ENCODE assay signal across 10 mouse cellular contexts in the genomic region with DNA sequence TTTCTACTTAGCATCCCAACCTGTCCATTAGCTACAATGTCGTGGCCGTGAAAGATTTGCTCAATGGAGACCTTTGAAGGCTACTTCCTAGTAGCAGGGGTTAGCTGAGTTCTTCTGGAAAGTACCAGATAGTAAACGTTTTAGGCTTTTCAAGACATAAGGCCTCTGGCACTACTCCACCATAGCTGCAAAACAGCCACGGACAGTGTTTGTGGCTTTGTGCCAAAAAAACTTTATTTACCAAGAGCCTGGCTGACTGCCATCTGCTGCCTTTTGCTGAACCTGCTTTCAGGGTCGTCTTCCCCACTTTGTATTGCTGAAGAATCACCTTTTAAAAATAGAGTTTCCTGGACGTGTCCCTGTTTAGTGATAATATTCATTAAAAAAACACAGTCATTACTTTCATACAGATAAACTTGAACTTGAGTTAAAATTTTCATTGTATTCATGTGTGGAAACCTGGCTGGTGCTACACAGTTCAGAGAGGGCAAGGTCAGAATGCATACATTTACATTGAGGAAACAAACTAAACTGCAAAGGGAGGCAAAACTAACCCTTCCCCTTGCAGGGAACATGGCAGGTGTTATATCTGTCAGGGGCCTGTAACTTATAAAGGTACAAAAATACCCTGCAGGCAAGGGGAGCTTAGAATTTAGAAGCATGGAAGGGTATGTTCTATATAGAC. TPM values are rescaled to one million over a fixed set of nuclear protein-coding genes. Genes with fewer than 3 reads are reported as not detected.
A peak's percentile ranks its signal among the peaks of the same experiment; 100 is the strongest.
DNase-seq lines count a peak whose midpoint lies in the region; ATAC-seq and TF ChIP-seq lines count a peak whose summit lies in the region.
"Had no signal": no experiment of that assay in that cellular context is flagged by ENCODE, and none has a peak within 500 bp of the region (broad histone marks: within the 10 kb centered on the region; RNA-seq: fewer than 3 reads in every experiment).

No protein-coding gene starts in this region.

- no peak for TF ChIP-seq EP300 in liver, postnatal 0 days (IDR thresholded peaks at IDR 0.05; ENCODE audit: low read depth)

- peak overlapping the region; percentile 57 for H3K27ac ChIP-seq in heart, embryonic 15.5 days
- no peak overlapping the region for H3K27ac ChIP-seq in heart, embryonic 11.5 days (ENCODE audit: low read depth, low read length)
- no peak overlapping the region for H3K27ac ChIP-seq in liver, embryonic 12.5 days
- H3K27ac ChIP-seq in liver, postnatal 0 days (ENCODE audit: low read depth), result no peak overlapping the region

- no peak overlapping the region for H3K4me2 ChIP-seq in heart, embryonic 15.5 days
- H3K4me2 ChIP-seq in heart, embryonic 11.5 days, result no peak overlapping the region
- no peak overlapping the region for H3K4me2 ChIP-seq in liver, embryonic 12.5 days
- no peak overlapping the region for H3K4me2 ChIP-seq in liver, postnatal 0 days (ENCODE audit: low read depth, low read length)

- no peak for TF ChIP-seq CTCF in brain, embryonic 14.5 days (IDR thresholded peaks at IDR 0.05; ENCODE audit: borderline replicate concordance, extremely low read depth, insufficient read depth, insufficient read length)
- no peak for TF ChIP-seq CTCF in liver, postnatal 0 days (IDR thresholded peaks at IDR 0.05; ENCODE audit: low read depth)

- no peaks in the 10 kb centered on the region for H3K27me3 ChIP-seq in heart, embryonic 15.5 days
- H3K27me3 ChIP-seq in heart, embryonic 11.5 days (ENCODE audit: control insufficient read depth, insufficient read depth, low read length), result no peaks in the 10 kb centered on the region
- no peaks in the 10 kb centered on the region for H3K27me3 ChIP-seq in liver, embryonic 12.5 days (replicated peaks)
- no peaks in the 10 kb centered on the region for H3K27me3 ChIP-seq in liver, postnatal 0 days (ENCODE audit: insufficient read depth, low read length)

- H3K9ac ChIP-seq in heart, embryonic 15.5 days, result no peak overlapping the region
- H3K9ac ChIP-seq in heart, embryonic 11.5 days (ENCODE audit: low read depth, low read length), result no peak overlapping the region
- no peak overlapping the region for H3K9ac ChIP-seq in liver, embryonic 12.5 days
- H3K9ac ChIP-seq in liver, postnatal 0 days (replicated peaks), result no peak overlapping the region

- H3K4me3 ChIP-seq in heart, embryonic 15.5 days, result no peak overlapping the region
- H3K4me3 ChIP-seq in heart, embryonic 11.5 days (ENCODE audit: low read depth, low read length), result no peak overlapping the region
- H3K4me3 ChIP-seq in liver, embryonic 12.5 days, result no peak overlapping the region
- no peak overlapping the region for H3K4me3 ChIP-seq in liver, postnatal 0 days (ENCODE audit: low read depth, low read length)
- H3K4me3 ChIP-seq: megakaryocyte, embryonic 14.5 days had no signal

- H3K9me3 ChIP-seq in heart, embryonic 15.5 days (replicated peaks), result no peaks in the 10 kb centered on the region
- no peaks in the 10 kb centered on the region for H3K9me3 ChIP-seq in heart, embryonic 11.5 days (replicated peaks; ENCODE audit: control insufficient read depth, low read length)
- H3K9me3 ChIP-seq in liver, embryonic 12.5 days (replicated peaks), result no peaks in the 10 kb centered on the region
- no peaks in the 10 kb centered on the region for H3K9me3 ChIP-seq in liver, postnatal 0 days (ENCODE audit: low read length)

- 29% methylated on average over 6 of the region's 6 CpGs for WGBS in heart, embryonic 15.5 days
- 41% methylated on average over 6 of the region's 6 CpGs for WGBS in heart, embryonic 11.5 days (ENCODE audit: insufficient replicate concordance)
- 45% methylated on average over 6 of the region's 6 CpGs for WGBS in liver, embryonic 12.5 days (ENCODE audit: insufficient replicate concordance)
- 46% methylated on average over 6 of the region's 6 CpGs for WGBS in liver, postnatal 0 days (ENCODE audit: insufficient replicate concordance)

- no peaks in the 10 kb centered on the region for H3K36me3 ChIP-seq in heart, embryonic 15.5 days
- no peaks in the 10 kb centered on the region for H3K36me3 ChIP-seq in heart, embryonic 11.5 days (ENCODE audit: control insufficient read depth, insufficient read depth, low read length)
- H3K36me3 ChIP-seq in liver, embryonic 12.5 days, result no peaks in the 10 kb centered on the region
- no peaks in the 10 kb centered on the region for H3K36me3 ChIP-seq in liver, postnatal 0 days (replicated peaks; ENCODE audit: insufficient read depth, low read length)

- DNase-seq in liver, result peak; percentile 4
- DNase-seq in brain, embryonic 14.5 days (ENCODE audit: low read depth), result peak; percentile 37
- DNase-seq in liver, postnatal 0 days, result peak; percentile 40
- no peak for DNase-seq in thymus, postnatal 0 days (ENCODE audit: low spot score)
- DNase-seq in left cerebral cortex, adult 11 months (ENCODE audit: low spot score), result no peak
- DNase-seq: right cerebral cortex, adult 18-20 months had no signal

- H3K4me1 ChIP-seq in heart, embryonic 15.5 days (replicated peaks), result peaks cover 8% of the 10 kb centered on the region
- no peaks in the 10 kb centered on the region; the same call in 1 of the 2 replicates for H3K4me1 ChIP-seq in heart, embryonic 11.5 days (ENCODE audit: control insufficient read depth, insufficient read depth, low read length)
- no peaks in the 10 kb centered on the region for H3K4me1 ChIP-seq in liver, embryonic 12.5 days
- no peaks in the 10 kb centered on the region for H3K4me1 ChIP-seq in liver, postnatal 0 days (ENCODE audit: insufficient read depth)
- H3K4me1 ChIP-seq: megakaryocyte, embryonic 14.5 days had no signal

- no peak for ATAC-seq in heart, embryonic 15.5 days (replicated peaks; ENCODE audit: insufficient number of reproducible peaks, insufficient read depth, low FRiP score, low read depth)
- ATAC-seq in heart, embryonic 11.5 days (replicated peaks; ENCODE audit: insufficient number of reproducible peaks, low FRiP score, low TSS enrichment), result no peak
- ATAC-seq in liver, embryonic 12.5 days, result no peak
- peak; percentile 27; the same call in 1 of the 2 replicates for ATAC-seq in liver, postnatal 0 days

- TF ChIP-seq POLR2A in brain, embryonic 14.5 days (IDR thresholded peaks at IDR 0.05; ENCODE audit: borderline replicate concordance, extremely low read depth, insufficient read depth, insufficient read length, poor library complexity, severe bottlenecking), result no peak

RNA-seq across cellular contexts. Expression of a gene that starts 54.7 kb away (rescaled TPM):
- 85.3 and 86.0 TPM in 2 replicates for polyA plus RNA-seq in heart, embryonic 15.5 days (2015; fragmentation: Nextera tagmentation; extraction: Ambion mirVana)
- 74.7 and 80.8 TPM in 2 replicates for polyA plus RNA-seq in heart, embryonic 11.5 days (2014; fragmentation: Nextera tagmentation; extraction: Ambion mirVana)
- polyA plus RNA-seq in liver, embryonic 12.5 days (2016; fragmentation: Nextera tagmentation; extraction: Ambion mirVana), result 44.1 and 44.8 TPM in 2 replicates
- 230 and 262 TPM in 2 replicates for polyA plus RNA-seq in brain, embryonic 14.5 days (2012; rRNA removed)
- 44.4 and 46.4 TPM in 2 replicates for polyA plus RNA-seq in liver, postnatal 0 days (2015; fragmentation: Nextera tagmentation; extraction: Ambion mirVana)
- 9.5 and 11.1 TPM in 2 replicates for polyA plus RNA-seq in thymus, postnatal 0 days (2015; fragmentation: Nextera tagmentation; extraction: Ambion mirVana)

Comparison
In these comparisons a context has a peak if more than half of its experiments do, and no peak if none do; other contexts are left out.
1. DNase-seq: peak in liver (single experiment), brain, embryonic 14.5 days (single experiment) and liver, postnatal 0 days (single experiment); none in thymus, postnatal 0 days (single experiment) and left cerebral cortex, adult 11 months (single experiment).